Mouse (Mus musculus) heart, postnatal 0 days (tissue): ENCODE measurements around the gene Dbndd1.

Experiments
- CTCF ChIP-seq: IDR thresholded peaks from 2 replicates; pipeline ENCODE4 v1.5.1; 2016; ENCODE audit warnings: antibody characterized with exemption, control low read depth, low read depth
- EP300 ChIP-seq: IDR thresholded peaks from 2 replicates; pipeline ENCODE4 v1.6.1; 2016; ENCODE audit warnings: antibody characterized with exemption, low read depth

GRCm38 (mm10) chr8:123492898-123493297, 22.4 kb downstream of the Dbndd1 start:
- no peak for TF ChIP-seq CTCF
- TF ChIP-seq EP300 = no peak
